Mouse (Mus musculus) thymus, adult 2 months (tissue): ENCODE results near the gene Gm3045.

Experiments
- CTCF ChIP-seq: fragments of 200-500 bp; IDR thresholded peaks from 2 replicates; pipeline ENCODE4 v1.5.1; 2012; ENCODE audit warnings: mild to moderate bottlenecking, control low read depth, low read length, moderate library complexity, borderline replicate concordance; ENCODE audit not compliant: control insufficient read depth, poor library complexity, insufficient read depth; ENCODE audit errors: extremely low read depth
- POLR2A ChIP-seq: fragments of 200-500 bp; IDR thresholded peaks from 2 replicates; pipeline ENCODE4 v1.6.1; 2012; ENCODE audit warnings: mild to moderate bottlenecking, low read length, control low read depth, moderate library complexity; ENCODE audit not compliant: control insufficient read depth, poor library complexity, insufficient read depth; ENCODE audit errors: extremely low read depth

- TF ChIP-seq POLR2A (no peak), CTCF (no peak)
Measured at GRCm38 (mm10) chr13:56444996-56445395, 18.6 kb downstream of the Gm3045 start.
